Mouse (Mus musculus) gonadal fat pad, adult 2 months (tissue): ENCODE measurements around the gene Odf3l2. TPM values are rescaled to one million over a fixed set of nuclear protein-coding genes. Genes with fewer than 3 reads are reported as not detected.

Experiments
- DNase-seq: peaks from one replicate; pipeline ENCODE4 v3.0.0-alpha.2; 2012; ENCODE audit warnings: low read depth
- polyA plus RNA-seq: library from polyadenylated mRNA; depleted of rRNA; stranded (reverse); fragments of >200 nt; gene quantifications from 2 replicates; pipeline ENCODE4 v1.2.3, GENCODE M21; 2012

The Odf3l2 gene
- polyA plus RNA-seq, 1 experiment = not detected

GRCm38 (mm10) chr10:79631432-79631831 lies 14.1 kb downstream of the Odf3l2 start:
- no peak for DNase-seq

- no peak for DNase-seq
Measured at GRCm38 (mm10) chr10:79628377-79628776, 17.2 kb downstream of the Odf3l2 start.

GRCm38 (mm10) chr10:79626156-79626555 lies 19.4 kb downstream of the Odf3l2 start:
- DNase-seq = no peak

- DNase-seq = no peak
Measured at GRCm38 (mm10) chr10:79625398-79625797, 20.1 kb downstream of the Odf3l2 start.

GRCm38 (mm10) chr10:79623950-79624349 lies 21.6 kb downstream of the Odf3l2 start:
- no peak for DNase-seq

- DNase-seq = no peak
Measured at GRCm38 (mm10) chr10:79616376-79616775, 29.2 kb downstream of the Odf3l2 start.

- DNase-seq = no peak
Measured at GRCm38 (mm10) chr10:79615860-79616259, 29.7 kb downstream of the Odf3l2 start.

GRCm38 (mm10) chr10:79614305-79614643 lies 31.3 kb downstream of the Odf3l2 start:
- no peak for DNase-seq

GRCm38 (mm10) chr10:79613578-79614304 lies 31.8 kb downstream of the Odf3l2 start, which contains the start of gene C2cd4c:
C2cd4c (minus strand) TSS chr10:79614025.
- DNase-seq = peak; percentile 9

GRCm38 (mm10) chr10:79612192-79613135 lies 33.1 kb downstream of the Odf3l2 start:
- no peak for DNase-seq

- no peak for DNase-seq
Measured at GRCm38 (mm10) chr10:79611296-79611695, 34.2 kb downstream of the Odf3l2 start.

GRCm38 (mm10) chr10:79609276-79609675 lies 36.3 kb downstream of the Odf3l2 start:
- DNase-seq = no peak

- DNase-seq = no peak
Measured at GRCm38 (mm10) chr10:79607892-79608291, 37.6 kb downstream of the Odf3l2 start.

- no peak for DNase-seq
Measured at GRCm38 (mm10) chr10:79606537-79606936, 39.0 kb downstream of the Odf3l2 start.

- DNase-seq = no peak
Measured at GRCm38 (mm10) chr10:79597936-79598230, 47.7 kb downstream of the Odf3l2 start.

- DNase-seq = no peak
Measured at GRCm38 (mm10) chr10:79597051-79597935, 48.2 kb downstream of the Odf3l2 start.

GRCm38 (mm10) chr10:79595590-79595929 lies 50.0 kb downstream of the Odf3l2 start:
- no peak for DNase-seq

- DNase-seq = no peak
Measured at GRCm38 (mm10) chr10:79594872-79595589, 50.5 kb downstream of the Odf3l2 start.

GRCm38 (mm10) chr10:79594111-79594510 lies 51.4 kb downstream of the Odf3l2 start:
- no peak for DNase-seq

- DNase-seq = no peak
Measured at GRCm38 (mm10) chr10:79590702-79591101, 54.8 kb downstream of the Odf3l2 start.
